ENCODE assay signal across 10 mouse cellular contexts in the genomic region with DNA sequence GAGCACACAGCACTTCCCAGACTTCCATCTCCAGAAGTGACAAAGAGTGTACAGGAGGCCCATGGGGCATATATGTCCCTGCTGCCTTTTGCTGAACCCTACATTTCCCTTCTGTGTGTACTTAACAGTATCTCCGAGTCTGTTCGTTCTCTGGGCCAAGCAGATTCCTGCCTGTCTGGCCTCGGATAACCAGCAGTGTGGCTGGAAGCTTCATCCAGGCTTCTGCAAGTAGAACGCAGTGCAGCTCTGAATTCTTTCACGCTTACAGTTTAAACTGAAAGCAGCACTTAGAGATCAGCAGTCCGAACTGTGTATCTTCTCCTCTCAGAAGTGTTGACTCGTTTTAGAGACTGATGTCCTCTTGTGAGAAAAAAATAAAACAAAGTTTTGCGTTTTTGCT. TPM values are rescaled to one million over a fixed set of nuclear protein-coding genes. Genes with fewer than 3 reads are reported as not detected.
A peak's percentile ranks its signal among the peaks of the same experiment; 100 is the strongest.
DNase-seq lines count a peak whose midpoint lies in the region; ATAC-seq and TF ChIP-seq lines count a peak whose summit lies in the region.
"Had no signal": no experiment of that assay in that cellular context is flagged by ENCODE, and none has a peak within 500 bp of the region (broad histone marks: within the 10 kb centered on the region; RNA-seq: fewer than 3 reads in every experiment).

No protein-coding gene starts in this region.

- H3K9ac ChIP-seq in lung, embryonic 14.5 days: peak overlapping the region; percentile 23; the same call in 1 of the 2 replicates
- H3K9ac ChIP-seq in heart, embryonic 13.5 days: peak overlapping the region; percentile 57
- peak overlapping the region; percentile 8; the same call in 1 of the 2 replicates for H3K9ac ChIP-seq in intestine, embryonic 14.5 days (ENCODE audit: low read length)
- H3K9ac ChIP-seq in stomach, embryonic 14.5 days (replicated peaks; ENCODE audit: low read depth, low read length): no peak overlapping the region
- H3K9ac ChIP-seq: lung, embryonic 15.5 days had no signal

- DNase-seq in lung, embryonic 14.5 days: peak; percentile 57
- no peak for DNase-seq in lung, postnatal 25 days (ENCODE audit: low spot score)
- no peak for DNase-seq in intestine, embryonic 14.5 days (ENCODE audit: low spot score)
- no peak for DNase-seq in limb, embryonic 10.5 days (ENCODE audit: low spot score)
- DNase-seq: cerebellum, adult 9-10 months; right cerebral cortex, postnatal 4 days had no signal

- peak overlapping the region; percentile 24; the same call in 1 of the 2 replicates for H3K27ac ChIP-seq in lung, embryonic 14.5 days (ENCODE audit: low read depth)
- peak overlapping the region; percentile 60 for H3K27ac ChIP-seq in heart, embryonic 13.5 days (replicated peaks)
- H3K27ac ChIP-seq in intestine, embryonic 14.5 days (ENCODE audit: low read depth): peak overlapping the region; percentile 39
- H3K27ac ChIP-seq in stomach, embryonic 14.5 days (ENCODE audit: low read length): peak overlapping the region; percentile 39; the same call in 1 of the 2 replicates
- H3K27ac ChIP-seq in limb, embryonic 10.5 days: no peak overlapping the region
- H3K27ac ChIP-seq: lung, embryonic 15.5 days had no signal

- no peaks in the 10 kb centered on the region for H3K36me3 ChIP-seq in lung, embryonic 14.5 days (ENCODE audit: insufficient read depth)
- 0 out of 2 replicates have a peak, but pooled peaks cover 2% of the 10 kb centered on the region for H3K36me3 ChIP-seq in heart, embryonic 13.5 days
- no peaks in the 10 kb centered on the region for H3K36me3 ChIP-seq in intestine, embryonic 14.5 days (ENCODE audit: control insufficient read depth, insufficient read depth, low read length)
- no peaks in the 10 kb centered on the region for H3K36me3 ChIP-seq in stomach, embryonic 14.5 days (ENCODE audit: control insufficient read depth, insufficient read depth, low read length)
- H3K36me3 ChIP-seq in limb, embryonic 10.5 days: no peaks in the 10 kb centered on the region
- H3K36me3 ChIP-seq: lung, embryonic 15.5 days had no signal

- WGBS in lung, embryonic 14.5 days: 14% methylated on average over 8 of the region's 8 CpGs
- 8% methylated on average over 8 of the region's 8 CpGs for WGBS in heart, embryonic 13.5 days
- 20% methylated on average over 8 of the region's 8 CpGs for WGBS in intestine, embryonic 14.5 days
- WGBS in stomach, embryonic 14.5 days: 23% methylated on average over 8 of the region's 8 CpGs
- WGBS in limb, embryonic 10.5 days: 42% methylated on average over 8 of the region's 8 CpGs

- no peaks in the 10 kb centered on the region for H3K4me1 ChIP-seq in lung, embryonic 14.5 days (ENCODE audit: insufficient read depth)
- peaks cover 11% of the 10 kb centered on the region for H3K4me1 ChIP-seq in heart, embryonic 13.5 days
- 0 out of 2 replicates have a peak, but pooled peaks cover 4% of the 10 kb centered on the region for H3K4me1 ChIP-seq in intestine, embryonic 14.5 days (replicated peaks; ENCODE audit: control insufficient read depth, insufficient read depth, low read length)
- H3K4me1 ChIP-seq in stomach, embryonic 14.5 days (ENCODE audit: control insufficient read depth, insufficient read depth, low read length): no peaks in the 10 kb centered on the region
- H3K4me1 ChIP-seq in limb, embryonic 10.5 days: peaks cover 7% of the 10 kb centered on the region; the same call in 1 of the 2 replicates

- H3K9me3 ChIP-seq in lung, embryonic 14.5 days (ENCODE audit: low read depth, low read length): no peaks in the 10 kb centered on the region
- no peaks in the 10 kb centered on the region for H3K9me3 ChIP-seq in heart, embryonic 13.5 days
- H3K9me3 ChIP-seq in intestine, embryonic 14.5 days (ENCODE audit: control insufficient read depth, low read length): no peaks in the 10 kb centered on the region
- H3K9me3 ChIP-seq in stomach, embryonic 14.5 days (ENCODE audit: control insufficient read depth, low read depth, low read length): no peaks in the 10 kb centered on the region
- no peaks in the 10 kb centered on the region for H3K9me3 ChIP-seq in limb, embryonic 10.5 days (replicated peaks)
- H3K9me3 ChIP-seq: lung, embryonic 15.5 days had no signal

- 0 out of 2 replicates have a peak overlapping the region, but pooled peaks have one; percentile 7 for H3K4me2 ChIP-seq in lung, embryonic 14.5 days
- H3K4me2 ChIP-seq in heart, embryonic 13.5 days: peak overlapping the region; percentile 56
- 0 out of 2 replicates have a peak overlapping the region, but pooled peaks have one; percentile 3 for H3K4me2 ChIP-seq in intestine, embryonic 14.5 days (ENCODE audit: low read length)
- H3K4me2 ChIP-seq in stomach, embryonic 14.5 days (replicated peaks; ENCODE audit: low read depth, low read length): 0 out of 2 replicates have a peak overlapping the region, but pooled peaks have one; percentile 10
- H3K4me2 ChIP-seq: lung, embryonic 15.5 days had no signal

- no peak for ATAC-seq in lung, embryonic 14.5 days (ENCODE audit: insufficient read depth)
- ATAC-seq in heart, embryonic 13.5 days (ENCODE audit: extremely low read depth, insufficient number of reproducible peaks, low FRiP score, low TSS enrichment): no peak
- ATAC-seq in intestine, embryonic 14.5 days (replicated peaks; ENCODE audit: low FRiP score, low TSS enrichment, low read depth): no peak
- ATAC-seq in stomach, embryonic 14.5 days (ENCODE audit: insufficient number of reproducible peaks, insufficient read depth, low FRiP score, low read depth): no peak
- ATAC-seq in activated CD4-positive, CD25-positive, alpha-beta regulatory T cell, adult 4 months: no peak

- no peak for TF ChIP-seq CTCF in lung, embryonic 14.5 days (IDR thresholded peaks at IDR 0.05; ENCODE audit: low read depth)

- no peak overlapping the region for H3K4me3 ChIP-seq in lung, embryonic 14.5 days (ENCODE audit: low read depth, low read length)
- H3K4me3 ChIP-seq in heart, embryonic 13.5 days: peak overlapping the region; percentile 18; the same call in 1 of the 2 replicates
- no peak overlapping the region for H3K4me3 ChIP-seq in intestine, embryonic 14.5 days (ENCODE audit: low read depth, low read length)
- H3K4me3 ChIP-seq in stomach, embryonic 14.5 days (ENCODE audit: low read depth, low read length): no peak overlapping the region
- H3K4me3 ChIP-seq in limb, embryonic 10.5 days: no peak overlapping the region
- H3K4me3 ChIP-seq: lung, embryonic 15.5 days had no signal

- H3K27me3 ChIP-seq in lung, embryonic 14.5 days (ENCODE audit: insufficient read depth, low read length): no peaks in the 10 kb centered on the region
- H3K27me3 ChIP-seq in heart, embryonic 13.5 days (replicated peaks): no peaks in the 10 kb centered on the region
- no peaks in the 10 kb centered on the region for H3K27me3 ChIP-seq in intestine, embryonic 14.5 days (replicated peaks; ENCODE audit: control insufficient read depth, insufficient read depth, low read length)
- no peaks in the 10 kb centered on the region for H3K27me3 ChIP-seq in stomach, embryonic 14.5 days (ENCODE audit: control insufficient read depth, insufficient read depth, low read length)
- H3K27me3 ChIP-seq in limb, embryonic 10.5 days (ENCODE audit: low read depth, poor library complexity, severe bottlenecking): no peaks in the 10 kb centered on the region
- H3K27me3 ChIP-seq: lung, embryonic 15.5 days had no signal

RNA-seq across cellular contexts. Expression of a gene that starts 7.7 kb away (rescaled TPM):
- polyA plus RNA-seq in lung, embryonic 14.5 days (2014; fragmentation: Nextera tagmentation; extraction: Ambion mirVana): 8.7 and 9.5 TPM in 2 replicates
- polyA plus RNA-seq in heart, embryonic 13.5 days (2015; fragmentation: Nextera tagmentation; extraction: Ambion mirVana): 5.5 and 6.6 TPM in 2 replicates
- 7.9 and 8.6 TPM in 2 replicates for polyA plus RNA-seq in intestine, embryonic 14.5 days (2014; fragmentation: Nextera tagmentation; extraction: Ambion mirVana)
- 11.7 and 12.3 TPM in 2 replicates for polyA plus RNA-seq in stomach, embryonic 14.5 days (2014; fragmentation: Nextera tagmentation; extraction: Ambion mirVana)
- polyA plus RNA-seq in activated CD4-positive, CD25-positive, alpha-beta regulatory T cell, adult 4 months (2017; shearing (Covaris generic)): 1 to 10 TPM in 1 of 2 experiments, under 1 TPM in 1; 0.46 to 1.7 TPM
- polyA plus RNA-seq in limb, embryonic 10.5 days (2016; fragmentation: Nextera tagmentation; extraction: Ambion mirVana): 3.7 and 5.3 TPM in 2 replicates

Comparison
In these comparisons a context has a peak if more than half of its experiments do, and no peak if none do; other contexts are left out.
1. H3K4me2 ChIP-seq: peak in every context shown above with its lines; median percentile 56 in heart, embryonic 13.5 days; 10 in stomach, embryonic 14.5 days; 7 in lung, embryonic 14.5 days; 3 in intestine, embryonic 14.5 days.